Mouse (Mus musculus) kidney, adult 9 months (tissue): ENCODE measurements around the gene Ormdl3.

ENCODE experiments used
- DNase-seq: peaks from one replicate; pipeline ENCODE4 v3.0.0; 2022

Ormdl3 gene

DNA sequence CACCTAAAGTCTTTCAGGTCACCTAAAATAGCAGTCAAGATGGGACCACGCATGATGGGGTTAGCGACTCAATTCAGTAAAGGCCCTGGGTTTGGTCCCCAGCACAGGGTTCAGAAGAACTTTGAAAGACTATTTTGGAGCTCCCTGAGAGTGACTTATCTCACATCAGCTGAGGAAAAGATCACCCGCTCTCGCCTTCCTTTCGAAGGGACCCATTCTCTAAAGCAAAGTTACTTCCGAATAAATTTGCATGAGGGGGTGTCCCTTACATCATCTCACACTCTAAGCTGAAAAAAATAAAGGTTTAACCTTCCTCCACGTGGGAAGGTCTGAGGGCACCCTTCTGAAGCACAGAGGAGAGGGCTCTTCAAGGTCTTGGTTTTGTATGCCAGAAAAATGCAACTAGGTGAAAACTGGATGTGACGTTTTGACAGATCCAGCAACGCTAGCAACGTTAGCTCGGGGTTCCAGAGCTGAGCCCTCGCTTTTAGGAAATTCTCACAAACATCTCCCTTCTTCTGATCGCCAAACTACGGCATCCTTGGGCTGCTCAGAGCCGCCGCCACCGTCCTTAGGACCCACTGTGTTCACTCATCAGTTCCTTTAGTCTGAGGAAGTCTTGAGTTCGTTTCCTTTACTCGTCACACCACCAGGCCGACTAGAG is 36.7 kb downstream of the Ormdl3 start:
- DNase-seq = no peak

DNA sequence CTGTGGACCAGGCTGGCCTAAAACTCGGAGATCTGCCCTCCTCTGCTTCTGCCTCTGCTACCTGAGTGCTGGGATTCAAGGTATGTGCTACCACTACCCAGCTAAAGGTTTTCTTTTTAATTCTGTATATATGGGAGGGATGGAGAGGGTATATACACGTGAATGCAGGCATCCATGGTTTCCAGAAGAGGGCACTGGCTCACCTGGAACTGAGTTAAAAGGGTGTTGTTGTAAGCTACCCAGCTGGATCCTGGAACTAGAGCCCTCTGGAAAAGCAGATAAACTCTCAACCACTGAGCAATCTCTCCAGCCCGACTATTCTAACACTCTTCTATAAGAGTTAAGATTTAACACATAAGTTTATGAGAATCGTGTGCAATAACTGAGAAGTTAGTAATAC is 37.8 kb downstream of the Ormdl3 start:
- DNase-seq = no peak

DNA sequence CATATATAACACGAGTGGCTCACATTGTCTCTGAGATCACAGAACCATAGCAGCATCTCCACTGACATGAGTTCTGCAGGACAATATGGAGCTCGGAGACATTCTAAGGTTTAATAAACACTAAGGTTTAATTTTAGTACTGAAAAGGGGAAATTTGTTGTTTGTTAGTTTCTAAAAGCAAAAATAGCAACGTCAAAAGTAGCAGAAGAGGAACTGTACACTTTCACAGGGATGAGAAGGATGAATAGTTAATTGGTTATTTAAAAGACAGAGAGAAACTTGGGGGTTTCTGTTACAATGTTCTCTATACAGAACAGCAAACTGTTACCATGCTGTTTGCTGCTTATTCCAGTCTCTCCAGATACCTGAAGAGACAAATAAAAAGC is 39.9 kb downstream of the Ormdl3 start:
- DNase-seq = no peak

DNA sequence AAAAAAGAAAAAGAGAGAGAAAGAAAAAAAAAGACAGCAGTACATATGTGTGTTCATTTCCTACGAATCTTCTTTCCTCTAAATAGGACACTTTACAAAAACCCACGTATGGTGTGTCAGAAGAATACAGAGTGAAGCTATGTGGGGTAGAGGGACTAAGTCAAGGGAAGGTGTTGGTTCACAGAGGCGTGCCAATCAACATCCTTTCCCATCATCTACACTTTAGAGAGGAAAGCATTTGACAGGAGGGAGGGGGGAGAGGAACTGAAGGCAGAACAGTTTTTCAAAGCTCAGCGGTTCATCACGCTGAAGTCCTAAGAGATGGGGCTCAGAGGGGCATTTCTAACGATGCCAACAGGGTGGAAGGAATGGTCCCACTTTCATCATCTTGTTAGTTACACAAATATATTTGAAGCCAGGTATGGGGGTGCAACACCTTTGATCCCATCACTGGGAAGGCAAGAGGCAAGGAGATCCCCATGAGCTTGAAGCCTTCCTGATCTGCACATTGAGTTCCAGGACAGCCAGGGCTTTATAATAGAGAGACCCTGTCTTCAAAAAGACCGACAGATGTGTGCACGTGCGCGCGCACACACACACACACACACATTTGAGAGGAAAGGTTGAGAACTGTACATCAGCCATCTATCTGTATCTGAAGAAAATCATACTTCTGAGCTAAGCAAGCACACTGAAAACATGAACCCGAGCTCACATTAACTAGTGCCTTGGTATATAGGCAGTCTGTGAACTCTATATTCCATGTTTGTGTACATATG is 40.5 kb downstream of the Ormdl3 start:
- DNase-seq = no peak

DNA sequence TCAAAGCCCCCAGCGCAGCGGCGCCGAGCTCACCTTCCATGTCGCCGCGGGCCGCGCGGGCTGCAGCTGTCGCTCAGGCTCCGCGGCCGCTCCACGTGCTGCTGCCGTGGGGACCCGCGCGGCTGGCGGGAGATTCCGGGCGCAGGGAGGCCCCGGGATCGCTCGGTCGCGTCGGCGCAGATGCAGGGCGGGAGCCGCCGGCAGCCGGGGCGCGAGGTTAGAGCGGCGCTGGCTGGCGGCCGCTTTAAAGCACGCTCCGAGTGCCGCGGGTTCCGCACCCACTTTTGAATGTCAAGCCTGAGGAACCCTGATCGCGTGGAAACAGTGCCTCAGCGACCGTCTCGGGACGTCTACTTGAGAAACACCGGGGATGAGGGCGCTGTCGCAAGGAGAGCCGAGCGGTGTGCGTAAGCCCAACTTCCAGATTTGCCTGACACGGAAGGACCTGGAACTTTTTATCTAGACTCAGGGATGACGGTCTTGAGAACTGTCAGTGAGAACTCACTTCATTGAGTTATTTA is 41.4 kb downstream of the Ormdl3 start, which contains the start of gene Ikzf3:
Ikzf3 (minus strand) TSS at position 321 of the 521 bp plus-strand sequence.
- no peak for DNase-seq

DNA sequence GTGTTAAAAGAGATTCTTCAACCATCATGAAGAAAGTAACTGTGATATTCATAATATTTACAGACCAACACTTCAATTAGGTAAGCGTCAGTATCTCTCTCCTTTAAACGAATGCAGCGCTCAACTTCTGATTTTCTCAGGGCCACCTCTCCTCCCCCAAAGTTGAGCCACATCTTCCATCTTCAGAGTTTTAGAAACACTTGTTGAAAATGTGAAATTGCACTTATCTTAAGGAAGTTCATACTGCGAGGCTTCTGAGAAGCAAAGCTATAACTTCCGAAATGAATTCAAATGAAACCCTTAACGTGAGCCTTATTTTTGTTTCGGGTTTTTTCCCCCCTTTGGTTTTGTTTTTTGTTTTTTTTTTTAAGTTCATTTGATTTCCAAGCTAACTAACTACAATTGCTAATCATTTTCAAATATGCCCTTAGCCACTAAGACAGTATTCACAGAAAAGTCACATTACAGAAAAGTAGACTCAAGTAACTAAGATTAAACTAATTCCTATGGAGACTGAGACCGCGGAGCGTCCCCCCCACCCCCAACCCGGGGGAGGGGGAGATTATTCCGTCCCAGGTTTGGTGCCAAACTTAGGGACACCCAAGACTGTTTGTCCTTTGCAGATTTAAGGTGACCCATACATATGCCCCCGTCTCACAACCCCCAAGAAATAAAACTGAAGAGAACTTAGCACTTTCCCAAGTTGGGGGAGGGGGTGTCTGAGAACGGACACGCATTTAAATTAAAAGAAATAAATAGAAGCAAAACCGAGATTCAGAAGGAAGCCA is 42.1 kb downstream of the Ormdl3 start:
- no peak for DNase-seq

DNA sequence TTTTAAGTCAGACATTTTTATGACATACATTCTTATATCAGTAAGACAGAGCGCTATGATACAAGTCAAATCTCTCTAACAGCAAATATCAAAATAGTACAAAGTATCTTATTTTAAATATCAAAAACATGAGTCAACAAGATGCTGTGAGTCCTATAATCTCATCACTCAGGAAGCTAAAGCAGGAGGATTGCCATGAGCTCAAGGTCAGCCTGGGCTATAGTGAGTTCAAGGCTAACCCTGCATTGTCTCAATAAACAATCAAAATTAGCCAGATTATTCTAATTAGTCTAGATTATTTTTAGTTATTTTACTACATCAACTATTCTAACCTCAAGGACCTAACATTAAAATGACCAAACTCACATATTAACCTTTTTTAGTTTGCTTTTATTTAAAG is 43.8 kb downstream of the Ormdl3 start:
- DNase-seq = no peak

DNA sequence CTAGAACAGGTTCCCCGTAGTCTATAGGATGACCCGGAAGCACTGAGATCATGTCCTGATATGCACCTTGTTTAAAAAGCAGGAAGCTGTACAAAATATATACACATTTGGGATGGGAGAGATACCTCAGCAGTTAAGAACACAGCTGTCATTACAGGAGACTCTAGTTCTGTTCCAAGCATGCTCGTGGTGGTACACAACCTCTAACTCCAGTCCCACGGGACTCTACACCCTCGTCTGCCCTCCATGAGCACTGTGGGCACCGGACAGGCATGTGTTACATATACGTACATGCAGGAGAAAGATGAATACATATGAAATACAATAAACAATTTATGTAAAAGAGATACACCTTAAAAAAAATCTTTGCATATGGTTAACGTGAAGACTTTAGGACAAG is 44.6 kb downstream of the Ormdl3 start:
- DNase-seq = no peak

DNA sequence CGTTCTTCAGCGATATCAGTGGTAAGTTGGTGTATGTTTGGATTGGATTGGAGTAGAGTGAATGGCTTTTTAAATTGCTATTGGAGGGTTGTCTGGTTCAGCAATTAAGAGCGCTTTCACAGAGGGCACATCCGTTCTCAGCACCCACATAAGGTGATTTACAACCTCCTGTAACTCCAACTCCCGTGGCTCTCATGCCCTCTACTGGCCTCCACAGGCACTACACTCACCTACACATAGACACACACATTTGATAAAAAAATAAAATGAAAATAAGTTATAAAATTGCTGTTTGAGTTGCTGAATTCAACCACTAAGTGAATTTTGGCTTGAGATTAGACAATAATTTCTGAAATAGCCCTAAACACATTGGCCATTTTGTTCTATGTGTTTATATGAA is 46.8 kb downstream of the Ormdl3 start:
- no peak for DNase-seq

DNA sequence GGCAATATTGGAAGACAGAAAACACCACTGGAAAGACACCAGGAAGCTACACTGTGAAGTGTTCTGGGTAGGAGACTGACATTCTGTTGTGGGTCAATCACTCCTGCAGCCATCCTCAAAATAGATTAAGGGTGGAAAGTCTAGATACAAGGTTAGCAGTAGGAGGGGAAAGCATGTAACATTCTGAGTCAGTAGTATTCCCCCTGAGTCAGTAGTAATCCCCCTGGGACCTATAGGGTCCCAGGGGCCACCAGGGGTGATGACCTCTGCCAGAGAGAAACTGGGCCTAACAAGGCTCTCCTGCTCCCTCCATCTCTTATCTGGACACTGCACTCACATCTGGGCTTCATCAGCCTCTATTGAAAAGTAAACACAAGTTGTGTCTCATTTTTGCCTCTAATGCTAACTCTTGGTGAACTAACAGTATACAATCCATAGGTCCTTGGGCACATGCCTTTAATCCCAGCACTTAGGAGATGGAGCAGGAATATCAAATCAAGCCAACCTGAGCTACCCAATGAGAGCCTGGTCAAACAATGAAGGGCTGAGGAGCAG is 49.6 kb downstream of the Ormdl3 start:
- DNase-seq = no peak
